Mouse (Mus musculus) CD4-positive, CD25-positive, alpha-beta regulatory T cell, adult 2 months (primary cell): ENCODE results near the gene Tppp2.
A peak's percentile ranks its signal among the peaks of the same experiment; 100 is the strongest.

ENCODE experiments used
- DNase-seq: peaks from one replicate; pipeline ENCODE4 v3.0.0-alpha.2; 2012; ENCODE audit warnings: low read depth, low spot score

Tppp2 gene

DNA sequence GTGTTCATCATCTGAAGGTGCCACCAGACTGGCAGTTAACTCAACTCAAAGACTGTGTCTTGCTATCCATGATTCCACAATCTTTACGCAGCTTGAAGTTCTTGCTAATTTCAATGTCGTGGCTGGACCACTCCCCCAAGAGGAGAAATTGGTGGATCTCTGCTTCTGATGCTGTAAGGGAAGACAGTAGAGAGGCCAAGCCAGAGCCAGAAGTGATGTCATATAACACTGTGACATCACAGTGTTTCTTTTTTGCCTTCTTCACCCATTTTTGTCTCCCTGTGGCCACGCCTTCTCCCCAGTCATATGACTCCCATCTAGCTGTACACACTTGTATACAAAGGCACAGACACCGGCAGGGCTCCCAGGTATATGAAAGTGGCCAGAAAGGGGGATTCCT lies at the start of gene Tppp2:
Tppp2 (plus strand) TSS at position 301 of the 400 bp plus-strand sequence.
- DNase-seq, result no peak

DNA sequence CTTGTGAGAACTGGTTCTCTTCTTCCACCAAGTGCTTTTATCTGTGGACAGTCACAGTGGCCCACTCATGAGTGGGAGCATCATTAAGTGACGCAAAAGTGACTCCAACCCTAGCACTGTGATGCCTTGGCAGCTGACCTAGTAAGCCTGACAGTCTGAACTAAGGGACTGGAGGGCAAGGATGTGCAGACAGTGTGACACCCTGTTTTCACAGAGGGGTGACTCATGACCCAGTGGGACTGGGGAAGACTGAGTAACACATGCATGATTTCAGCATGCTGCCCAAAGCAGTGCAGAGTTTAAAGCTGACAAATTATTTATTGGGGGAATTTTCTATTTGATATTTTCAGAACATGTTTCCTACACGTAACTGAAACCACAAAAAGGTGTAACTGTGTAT lies 47.5 kb upstream of the Tppp2 start:
- no peak for DNase-seq

GRCm38 (mm10) chr14:51871741-51872140 lies 46.5 kb upstream of the Tppp2 start:
- DNase-seq, result no peak

DNA sequence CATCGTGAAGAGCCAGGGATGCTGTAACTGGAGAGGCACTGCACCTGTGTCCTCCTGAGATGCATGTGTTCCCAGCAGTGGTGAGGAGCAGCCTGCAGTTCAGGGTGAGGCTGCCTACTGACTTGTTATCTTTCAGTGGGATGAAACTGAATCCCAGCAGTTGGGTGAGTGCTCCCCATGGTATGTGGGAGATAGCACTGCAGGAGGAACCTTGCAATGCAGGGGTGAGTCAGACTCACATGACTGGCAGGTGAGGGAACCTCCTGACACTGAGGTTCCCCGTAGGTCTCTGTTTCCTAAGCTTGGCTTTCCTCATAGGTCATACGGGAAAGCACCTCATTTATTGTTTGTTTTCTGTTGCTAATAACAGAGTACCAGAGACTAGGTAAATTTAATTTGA lies 40.7 kb upstream of the Tppp2 start:
- DNase-seq, result no peak

- DNase-seq, result peak; percentile 93
Measured at GRCm38 (mm10) chr14:51883527-51884030, 34.6 kb upstream of the Tppp2 start.

DNA sequence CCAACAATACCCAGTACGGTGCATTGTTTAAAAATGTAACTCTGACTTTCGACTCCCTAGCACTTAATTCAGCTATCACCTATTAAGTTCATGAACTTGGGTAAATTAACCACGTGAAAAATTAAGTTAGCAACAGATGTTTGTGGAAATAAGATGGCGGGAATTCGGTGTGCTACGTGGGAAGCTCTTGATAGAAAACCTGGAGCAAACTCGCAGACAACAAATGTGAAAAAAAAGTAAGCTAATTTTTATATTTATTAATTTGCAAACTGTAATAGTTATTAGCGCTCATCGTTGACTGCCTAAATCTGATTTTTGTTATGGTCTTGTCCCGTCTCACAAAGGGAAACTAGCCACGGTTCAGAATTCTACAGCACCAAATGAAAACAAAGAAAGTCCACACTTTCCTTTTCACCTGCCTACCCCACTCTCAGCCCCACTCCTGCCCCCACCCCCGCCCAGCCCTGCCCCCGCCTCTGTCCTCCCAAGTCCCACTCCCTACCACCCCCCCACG lies 34.1 kb upstream of the Tppp2 start:
- DNase-seq, result no peak

DNA sequence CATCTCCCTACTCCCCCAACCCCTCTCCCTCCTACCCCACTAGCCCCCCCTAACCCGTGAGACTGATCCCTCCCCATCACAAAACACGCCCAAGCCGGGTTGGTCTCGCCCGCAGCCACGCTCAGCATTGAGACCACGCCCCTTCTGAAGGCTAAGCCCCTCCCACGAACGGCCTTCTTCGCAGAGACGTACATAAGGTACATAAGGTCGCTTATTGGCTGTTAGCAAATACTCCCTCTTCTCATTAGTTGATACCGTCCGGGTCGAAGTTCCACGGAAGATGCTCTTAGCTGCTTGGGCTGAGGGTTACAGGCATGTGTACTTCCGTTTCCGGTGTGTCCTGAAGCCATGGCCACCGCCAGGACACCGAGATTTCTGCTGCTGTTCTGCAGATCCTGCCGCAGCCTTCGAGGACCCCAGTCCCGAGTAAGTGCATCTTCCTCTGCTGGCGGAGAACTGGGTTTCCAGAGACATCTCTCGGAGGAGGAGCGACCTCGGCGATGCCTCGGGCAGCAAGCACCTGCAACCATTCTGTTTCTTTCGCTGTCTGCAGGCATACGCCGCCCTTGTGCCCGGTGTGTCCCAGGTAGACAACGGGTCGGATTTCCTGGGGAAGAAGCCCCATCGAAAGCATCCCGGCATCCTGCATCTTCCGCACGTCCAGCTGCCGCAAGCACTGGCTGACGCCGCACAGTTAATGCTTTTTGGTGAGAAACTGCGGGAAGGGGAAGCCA lies 33.5 kb upstream of the Tppp2 start, which contains the start of gene Mettl17:
Mettl17 (plus strand) TSS at position 245 of the 734 bp plus-strand sequence.
- DNase-seq, result peak; percentile 99

DNA sequence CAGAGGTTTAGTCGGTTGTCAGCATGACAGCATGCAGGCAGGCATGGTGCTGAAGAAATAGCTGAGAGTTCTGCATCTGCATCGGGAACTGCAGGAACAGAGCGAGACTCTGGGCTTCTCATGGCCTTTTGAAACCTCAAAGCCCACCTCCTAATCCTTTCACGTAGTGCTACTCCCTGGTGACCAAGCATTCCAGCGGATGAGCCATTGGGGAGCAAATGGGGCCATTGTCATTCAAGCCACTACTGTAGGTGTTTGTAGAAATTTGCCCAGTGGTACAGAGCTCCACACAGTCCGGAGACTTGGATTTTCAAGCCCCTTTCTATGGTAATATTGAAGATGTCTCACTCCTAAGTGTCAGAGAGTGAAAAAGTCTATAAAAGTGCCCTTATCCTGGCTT lies 32.2 kb upstream of the Tppp2 start:
- DNase-seq, result no peak

DNA sequence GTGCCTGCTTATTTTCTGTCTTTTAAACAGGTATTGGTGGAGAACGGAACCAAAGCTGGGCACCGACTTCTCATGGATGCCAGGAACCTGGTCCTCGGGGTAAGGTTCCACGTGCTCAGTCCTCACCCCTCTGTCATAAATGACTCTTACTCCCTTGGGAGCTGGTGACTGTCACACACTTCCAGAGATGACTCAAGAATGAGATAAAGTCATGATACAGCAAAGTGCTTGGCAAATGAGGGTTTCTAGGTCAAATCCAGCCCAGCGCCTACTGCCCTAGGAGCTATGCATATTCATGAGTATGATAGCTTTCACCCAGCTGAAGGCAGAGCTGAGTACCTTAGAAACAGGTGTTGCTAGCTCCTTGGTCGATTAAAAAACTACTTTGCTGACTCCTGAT lies 28.4 kb upstream of the Tppp2 start:
- DNase-seq, result no peak

- peak; percentile 54 for DNase-seq
Measured at GRCm38 (mm10) chr14:51892191-51892939, 25.9 kb upstream of the Tppp2 start, which contains the start of gene Slc39a2. Slc39a2 (plus strand) TSS chr14:51892889.

GRCm38 (mm10) chr14:51893094-51893794 lies 25.0 kb upstream of the Tppp2 start:
- peak; percentile 23 for DNase-seq

DNA sequence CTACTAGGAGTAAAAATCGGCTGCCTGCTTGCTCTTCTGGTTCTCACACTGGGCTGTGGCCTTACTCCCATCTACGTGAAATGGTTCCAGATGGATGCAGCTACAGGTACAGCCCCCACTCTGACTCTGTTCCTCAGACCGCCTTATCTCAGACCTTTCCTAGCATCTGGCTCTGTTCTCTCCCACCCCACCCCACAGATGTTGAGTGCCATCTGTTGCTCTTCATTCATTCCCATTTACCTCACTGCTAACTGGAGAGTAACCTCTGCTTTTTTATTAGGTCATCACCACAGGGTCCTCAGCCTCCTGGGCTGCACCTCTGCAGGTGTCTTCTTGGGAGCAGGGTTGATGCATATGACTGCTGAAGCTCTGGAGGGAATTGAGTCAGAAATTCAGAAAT lies 24.4 kb upstream of the Tppp2 start:
- no peak for DNase-seq

DNA sequence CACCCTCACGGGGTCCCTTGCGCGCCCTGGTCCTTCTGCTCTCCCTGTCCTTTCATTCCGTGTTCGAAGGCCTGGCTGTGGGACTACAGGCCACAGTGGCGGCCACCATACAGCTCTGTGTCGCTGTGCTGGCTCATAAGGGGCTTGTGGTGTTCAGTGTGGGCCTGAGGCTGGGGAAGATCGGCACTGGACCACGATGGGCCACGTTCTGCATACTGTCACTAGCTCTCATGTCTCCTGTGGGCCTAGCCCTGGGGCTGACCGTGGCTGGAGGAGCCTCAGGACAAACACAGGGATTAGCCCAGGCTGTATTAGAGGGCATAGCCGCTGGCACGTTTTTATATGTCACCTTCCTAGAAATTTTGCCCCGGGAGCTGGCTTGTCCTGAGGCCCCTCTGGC lies 23.2 kb upstream of the Tppp2 start:
- DNase-seq, result no peak

GRCm38 (mm10) chr14:51896019-51896418 lies 22.2 kb upstream of the Tppp2 start:
- DNase-seq, result no peak

DNA sequence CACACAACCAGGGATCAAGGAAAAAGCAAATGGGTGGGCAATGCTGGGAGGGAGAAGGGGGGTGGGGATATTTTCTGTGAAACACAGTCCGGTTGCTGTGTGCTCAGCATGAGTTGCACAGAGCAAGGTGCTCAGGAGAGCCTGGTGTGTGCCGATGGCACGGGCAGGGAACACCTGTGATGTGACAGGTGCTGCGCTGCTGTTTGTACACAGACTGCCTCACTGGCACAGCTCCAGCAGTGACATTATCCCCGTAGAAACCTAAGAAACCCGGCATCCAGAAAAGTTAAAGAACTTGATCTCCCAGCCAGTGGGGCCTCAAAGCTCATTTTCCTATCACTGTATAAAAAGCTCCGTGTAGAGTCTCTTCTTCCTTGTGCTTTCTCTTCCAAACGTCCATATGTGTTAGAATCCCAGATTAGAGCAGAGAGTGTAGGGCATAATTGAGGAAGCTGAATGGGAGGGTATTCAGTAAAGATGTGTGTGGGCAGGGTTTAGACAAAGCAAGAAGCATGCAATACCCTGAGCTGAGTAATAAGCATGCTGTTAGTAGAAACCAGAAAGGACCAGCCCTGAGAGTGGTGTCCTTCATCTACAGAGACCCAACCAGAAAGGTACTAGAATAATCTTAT lies 21.6 kb upstream of the Tppp2 start:
- DNase-seq, result no peak

GRCm38 (mm10) chr14:51899351-51899750 lies 18.9 kb upstream of the Tppp2 start:
- no peak for DNase-seq

DNA sequence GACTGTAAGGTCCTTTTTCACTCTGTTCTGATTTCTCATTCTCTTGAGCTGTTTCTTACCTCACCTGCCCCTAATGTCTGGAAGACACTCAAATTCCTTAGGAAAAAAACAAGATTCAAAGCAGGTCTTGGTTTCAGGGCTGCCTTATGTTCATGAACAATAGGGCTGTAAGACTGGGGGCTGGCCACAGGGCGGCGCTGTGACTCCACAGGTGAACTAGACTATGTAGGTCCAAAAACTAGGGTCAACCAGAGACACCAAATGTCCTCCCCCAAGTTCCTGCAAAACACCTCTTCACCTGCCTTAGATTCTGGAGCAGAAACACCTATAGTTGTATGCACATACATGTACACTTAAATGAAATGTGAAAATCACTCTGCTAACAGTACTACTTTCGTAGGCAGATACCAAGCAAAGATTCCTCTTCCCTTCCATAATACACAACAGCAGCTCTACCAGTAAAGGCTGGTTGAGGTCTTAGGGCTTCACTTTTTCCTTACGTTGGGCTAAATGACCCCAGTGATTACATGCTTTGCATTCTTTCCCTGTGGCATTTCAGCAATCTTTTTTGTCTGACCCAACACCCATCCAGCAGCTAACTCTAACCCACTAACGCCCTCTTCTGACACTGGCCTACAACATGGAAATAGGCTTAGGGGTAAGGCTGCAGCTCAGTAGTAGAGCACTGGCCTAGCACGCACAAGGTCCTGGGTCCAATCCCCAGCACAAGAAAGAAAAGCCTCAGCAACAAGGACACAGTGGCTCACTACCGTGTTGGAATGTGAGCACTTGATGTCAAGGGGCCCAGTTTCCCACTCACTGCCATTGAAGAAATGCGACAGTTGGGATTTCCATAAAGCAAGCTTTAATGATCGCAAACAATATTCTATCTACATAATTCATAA lies 15.2 kb upstream of the Tppp2 start:
- peak; percentile 85 for DNase-seq

GRCm38 (mm10) chr14:51903782-51904181 lies 14.4 kb upstream of the Tppp2 start:
- no peak for DNase-seq

GRCm38 (mm10) chr14:51904706-51905105 lies 13.5 kb upstream of the Tppp2 start:
- peak; percentile 62 for DNase-seq

- DNase-seq, result no peak
Measured at GRCm38 (mm10) chr14:51906102-51906501, 12.1 kb upstream of the Tppp2 start.
